Mouse (Mus musculus): Measurements from ENCODE around the gene 9930021J03Rik.

- no peak for TF ChIP-seq CTCF (IDR thresholded peaks at IDR 0.05; ENCODE audit: extremely low read depth, insufficient read depth, low read length)
- TF ChIP-seq POLR2A (IDR thresholded peaks at IDR 0.05; ENCODE audit: extremely low read depth, insufficient read depth, low read length), result no peak
Observed at GRCm38 (mm10) chr19:29805101-29805916, 480 bp downstream of the 9930021J03Rik start.

Data from cortical plate, adult 2 months (tissue).